Mouse (Mus musculus) left cerebral cortex, postnatal 25 days (tissue): ENCODE measurements around the gene Abca2. TPM values are rescaled to one million over a fixed set of nuclear protein-coding genes. Genes with fewer than 3 reads are reported as not detected.
A peak's percentile ranks its signal among the peaks of the same experiment; 100 is the strongest.

Experiments
- DNase-seq, 2 experiments: peaks; one replicate each; pipeline ENCODE4 v3.0.0; 2022; ENCODE audit warnings: low spot score in 2 of 2, mixed read lengths in 1 of 2
- intact Hi-C: fragments of 180-260 bp; cut with DNase I; formaldehyde crosslinking; loops from one replicate; pipeline ENCODE4 v1.15.1; 2025
- total RNA-seq, 2 experiments: library from RNA; stranded (reverse); gene quantifications; 2 replicates each; pipeline ENCODE4 v1.2.3; 2021

The Abca2 gene
- total RNA-seq, 2 experiments from 2014 or later, result 154 to 165 TPM

DNA sequence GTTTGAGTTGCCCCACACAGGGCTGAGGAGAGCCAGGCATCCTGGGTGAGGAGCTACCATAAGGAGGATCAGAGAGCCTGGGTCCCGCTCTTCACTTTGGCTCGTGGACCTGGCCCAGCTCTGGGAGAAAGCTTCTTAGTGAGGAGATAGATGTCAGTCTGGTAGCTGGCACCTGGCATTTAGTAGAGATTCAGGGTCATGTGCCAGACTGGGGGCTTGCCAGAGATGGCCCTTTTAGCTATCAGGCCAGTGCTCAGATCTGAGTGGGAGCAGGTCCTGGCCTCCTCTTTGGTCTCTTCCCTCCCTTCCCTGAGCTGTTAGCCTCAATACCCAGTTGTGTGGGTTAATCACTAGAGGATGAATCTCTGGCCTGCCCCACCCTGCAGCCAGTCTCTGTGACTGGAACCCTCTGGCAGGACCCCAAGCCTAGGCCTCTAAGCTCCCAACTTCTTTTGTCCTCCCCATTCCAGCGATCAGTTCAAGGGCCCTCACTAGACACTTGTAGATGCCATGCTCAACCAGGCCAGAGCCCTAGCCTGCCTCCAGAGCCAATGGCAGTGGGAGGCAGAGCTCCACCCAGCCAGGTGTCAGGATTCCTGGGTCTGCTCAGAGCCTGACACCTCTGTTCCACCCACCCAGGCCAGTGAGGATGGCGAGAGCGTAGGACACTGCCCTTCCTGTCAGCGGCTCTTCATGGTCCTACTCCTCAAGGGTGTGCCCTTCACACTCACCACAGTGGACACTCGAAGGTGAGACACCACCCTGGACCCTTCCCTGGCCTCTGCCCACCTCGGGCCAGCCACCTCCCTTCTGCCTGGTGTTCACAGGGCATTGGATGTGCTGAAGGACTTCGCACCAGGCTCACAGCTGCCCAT, 28.8 kb downstream of the Abca2 start:
- DNase-seq, result no peak
- intact Hi-C loops, result no loop called here

DNA sequence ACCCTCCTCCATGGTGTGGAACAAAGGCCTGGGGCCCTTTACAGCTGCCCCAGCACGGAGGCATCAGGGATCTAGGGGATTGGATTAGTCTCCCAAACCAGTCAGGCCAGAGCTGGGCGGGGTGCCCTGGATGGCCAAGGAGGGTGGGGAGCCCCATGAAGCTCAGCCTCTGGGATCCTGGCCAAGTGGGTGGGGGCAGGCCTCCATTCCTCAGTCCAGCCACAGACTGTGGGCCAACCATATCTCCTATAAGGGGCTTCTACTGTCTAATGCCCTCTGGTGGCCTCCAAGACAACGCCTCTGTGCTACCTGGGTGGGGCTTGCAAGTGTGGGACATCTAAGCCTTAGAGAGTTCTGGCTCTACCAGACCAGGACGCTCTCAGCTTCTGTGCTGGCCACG, 30.4 kb downstream of the Abca2 start:
- intact Hi-C loops, result no loop called here
- DNase-seq, result no peak

DNA sequence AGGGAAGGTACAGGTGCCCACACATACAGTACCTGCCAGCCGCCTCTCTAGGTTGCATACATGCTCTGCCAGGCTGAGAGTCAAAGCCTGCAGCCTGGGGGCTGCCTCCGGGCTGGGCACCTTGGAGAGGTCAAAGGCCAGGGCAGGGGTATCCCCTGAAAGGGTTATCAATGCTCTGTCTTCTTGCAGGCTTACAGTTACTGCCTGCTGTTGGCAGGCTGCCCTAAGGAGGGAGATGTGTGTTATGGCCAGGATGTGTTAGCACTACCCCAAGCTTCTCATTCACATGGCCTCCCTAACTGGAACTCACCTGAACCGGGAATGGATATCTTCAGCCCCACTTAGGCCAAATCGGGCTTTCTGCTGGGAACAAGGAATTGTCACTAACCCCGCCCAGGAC, 31.6 kb downstream of the Abca2 start:
- intact Hi-C loops, result loop anchor here (2.0 kb wide), 2 partner anchors 31 to 41 kb away; partner anchors contain the start of genes Abca2, C8g and Fbxw5
- DNase-seq, result peak; percentile 26 to 30

DNA sequence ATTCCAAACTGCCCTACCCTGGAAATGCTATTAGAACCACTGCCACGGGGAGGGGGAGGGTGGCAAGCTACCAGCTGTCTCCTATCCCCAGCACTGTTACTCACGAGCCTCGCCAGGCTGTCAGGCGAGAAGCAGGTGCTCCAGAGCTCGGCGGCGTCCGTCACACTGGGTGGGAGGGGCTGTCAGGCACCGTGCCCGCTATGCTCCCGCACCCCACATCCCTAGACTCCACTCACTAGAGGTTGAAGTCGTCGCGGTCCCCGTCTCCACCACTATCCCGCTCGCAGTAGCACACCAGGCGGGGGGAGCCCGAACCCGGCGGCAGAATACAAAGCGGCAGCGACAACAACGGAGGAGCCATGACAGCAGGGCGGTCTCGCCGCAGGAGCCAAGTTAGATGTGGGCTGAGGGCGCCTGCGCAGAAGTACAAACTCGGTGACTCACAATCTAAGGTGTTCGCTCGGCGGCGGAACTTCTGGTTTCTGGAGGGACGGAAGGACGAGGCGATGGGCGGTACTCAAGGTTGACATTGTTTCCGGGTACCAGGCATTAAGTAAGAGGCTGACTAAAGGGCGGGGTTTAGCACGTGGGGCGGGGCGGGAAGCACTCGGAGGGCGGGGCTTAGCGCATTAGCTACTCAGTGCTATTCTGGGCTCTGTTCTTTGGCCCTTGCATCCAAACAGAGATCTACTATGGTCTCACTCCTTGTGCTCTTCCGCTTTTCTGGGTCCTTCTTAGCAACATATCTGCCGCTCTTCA, 32.2 kb downstream of the Abca2 start, which contains the start of gene Paxx:
Gene Paxx, minus strand, starts transcription at position 544 of the 759 bp plus-strand sequence.
- intact Hi-C loops, result loop anchor here (2.0 kb wide), 2 partner anchors 32 to 40 kb away; partner anchors contain the start of genes Abca2, C8g and Fbxw5
- peak; percentile 94 to 98 for DNase-seq

DNA sequence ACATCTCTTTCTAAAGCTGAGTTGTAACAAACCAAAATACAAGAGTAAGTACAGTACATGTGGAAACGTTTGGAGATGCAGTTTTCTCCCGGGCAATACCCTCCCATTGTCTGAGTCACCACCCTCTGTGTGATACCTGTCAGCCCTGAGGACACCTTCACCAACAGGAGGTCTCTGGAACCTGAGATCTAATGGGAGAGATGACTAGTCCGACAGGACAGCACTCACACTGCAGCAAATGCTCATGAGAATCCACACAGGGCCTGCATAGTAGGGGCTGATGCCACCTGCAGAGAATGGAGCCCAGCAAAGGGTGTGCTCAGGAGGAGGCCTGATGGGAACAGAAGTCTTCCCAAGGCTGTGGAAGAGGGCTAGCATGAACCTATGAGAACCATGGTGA, 32.9 kb downstream of the Abca2 start:
- intact Hi-C loops, result loop anchor here (2.0 kb wide), 2 partner anchors 33 to 39 kb away; partner anchors contain the start of genes Abca2, C8g and Fbxw5
- no peak for DNase-seq

DNA sequence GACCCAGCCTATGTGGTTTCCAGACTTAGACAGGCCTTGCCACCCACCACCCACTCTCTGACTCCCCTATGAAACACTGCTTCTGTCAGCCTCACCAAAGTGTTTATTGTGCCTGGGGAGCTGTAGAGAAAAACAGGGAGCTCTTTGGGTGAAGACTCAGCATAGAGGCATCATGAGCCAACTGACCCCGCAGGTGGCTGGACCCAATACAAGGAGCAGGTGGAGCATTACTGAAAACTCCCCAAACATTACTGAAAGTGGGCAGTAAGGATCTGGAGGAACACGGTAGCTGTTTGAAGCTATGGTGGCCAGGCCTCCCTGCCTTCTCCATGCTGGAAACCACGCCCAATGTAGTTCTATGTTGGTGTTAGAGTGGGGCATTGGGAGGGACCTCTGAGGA, 35.1 kb downstream of the Abca2 start:
- DNase-seq, result no peak
- intact Hi-C loops, result no loop called here

DNA sequence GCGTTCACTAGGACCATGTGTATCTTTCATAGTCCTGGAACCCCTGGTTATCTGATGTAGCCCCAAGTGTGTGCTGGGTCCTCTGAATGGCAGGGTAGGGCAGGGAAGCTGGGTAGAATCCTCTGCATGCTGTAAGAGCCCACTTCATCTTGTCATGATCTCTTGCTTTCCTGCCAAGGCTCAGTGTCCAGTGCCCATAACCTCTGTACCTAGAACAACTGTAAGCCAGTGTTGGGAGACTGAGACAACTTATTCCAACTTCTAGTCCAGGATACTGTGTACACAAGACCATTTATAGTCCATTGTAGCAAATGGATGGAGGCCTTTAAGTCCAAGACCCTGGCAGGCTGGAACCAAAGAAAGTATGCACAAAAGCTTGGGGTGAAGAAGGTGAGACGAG, 36.8 kb downstream of the Abca2 start:
- intact Hi-C loops, result no loop called here
- DNase-seq, result no peak

DNA sequence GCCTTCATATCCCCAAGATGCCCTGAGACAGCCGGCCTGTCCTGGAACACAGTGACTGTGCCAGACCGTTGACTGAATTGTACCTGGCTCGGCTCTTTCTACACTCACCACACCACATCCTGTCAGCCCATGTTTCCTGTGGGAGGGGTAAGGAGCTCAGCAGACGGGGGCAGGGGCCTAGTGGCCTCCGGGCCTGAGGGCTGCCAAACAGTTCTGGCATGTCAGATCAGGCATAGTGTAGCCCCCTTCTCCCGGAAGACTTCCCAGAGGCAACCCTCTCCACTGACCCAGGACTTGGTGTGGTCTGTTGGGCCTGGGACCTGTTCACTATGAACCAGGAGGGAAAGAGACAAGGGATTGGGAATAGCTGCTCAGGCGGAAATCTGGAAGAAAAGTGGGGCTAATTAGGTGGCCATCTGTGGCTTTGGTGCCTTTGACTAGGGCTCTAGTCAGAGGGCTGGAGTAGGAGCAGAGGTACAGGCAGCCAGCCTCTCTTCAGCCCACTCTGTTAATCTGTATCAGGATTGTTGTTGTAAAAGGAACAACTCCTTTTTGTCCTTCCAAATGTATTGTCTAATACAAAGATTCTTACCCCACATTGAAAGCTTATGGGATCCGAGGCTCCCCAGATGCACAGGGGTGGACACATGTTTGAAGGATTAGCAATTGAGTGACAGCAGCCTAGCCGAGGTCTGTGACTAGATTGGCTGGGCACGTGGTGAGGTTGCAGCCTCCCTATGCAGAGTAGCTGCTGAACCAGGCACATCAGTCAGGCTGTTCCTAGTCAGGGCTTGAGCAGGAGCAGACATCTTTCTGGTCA, 37.5 kb downstream of the Abca2 start:
- intact Hi-C loops, result no loop called here
- no peak for DNase-seq

DNA sequence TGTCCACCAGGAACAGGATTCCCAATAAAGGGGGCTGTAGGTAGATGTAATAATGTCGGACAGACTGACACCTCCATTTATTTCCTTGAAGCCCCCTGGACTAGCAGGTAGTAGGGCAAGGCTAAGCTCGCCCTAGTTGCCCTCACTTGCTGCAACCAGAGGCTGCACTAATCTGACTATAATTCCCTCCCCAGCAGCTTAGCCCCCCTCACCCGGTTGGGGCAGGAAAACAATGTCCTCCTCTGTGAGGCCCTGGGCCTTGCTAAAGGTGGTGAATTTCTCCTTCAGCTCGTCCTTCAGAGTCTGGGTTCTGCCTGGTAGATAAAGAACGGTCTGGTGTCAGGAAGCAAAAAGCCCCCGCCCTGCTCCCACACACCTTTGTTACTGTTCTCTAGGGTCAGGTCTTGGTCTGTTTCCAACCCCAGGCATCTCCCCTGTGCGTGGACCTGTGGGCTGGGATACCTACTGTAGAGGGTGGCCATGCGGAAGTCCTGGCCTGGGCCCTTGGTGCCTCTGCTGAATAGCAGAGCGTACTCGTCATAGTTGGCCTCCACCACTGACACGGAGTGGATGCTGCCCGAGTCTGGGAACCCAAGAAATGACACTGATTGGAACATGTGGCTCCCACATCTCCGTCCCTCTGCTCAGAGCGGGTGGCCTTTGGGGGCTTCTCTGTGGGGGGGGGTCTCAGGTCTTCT, 39.3 kb downstream of the Abca2 start:
- intact Hi-C loops, result no loop called here
- no peak for DNase-seq

DNA sequence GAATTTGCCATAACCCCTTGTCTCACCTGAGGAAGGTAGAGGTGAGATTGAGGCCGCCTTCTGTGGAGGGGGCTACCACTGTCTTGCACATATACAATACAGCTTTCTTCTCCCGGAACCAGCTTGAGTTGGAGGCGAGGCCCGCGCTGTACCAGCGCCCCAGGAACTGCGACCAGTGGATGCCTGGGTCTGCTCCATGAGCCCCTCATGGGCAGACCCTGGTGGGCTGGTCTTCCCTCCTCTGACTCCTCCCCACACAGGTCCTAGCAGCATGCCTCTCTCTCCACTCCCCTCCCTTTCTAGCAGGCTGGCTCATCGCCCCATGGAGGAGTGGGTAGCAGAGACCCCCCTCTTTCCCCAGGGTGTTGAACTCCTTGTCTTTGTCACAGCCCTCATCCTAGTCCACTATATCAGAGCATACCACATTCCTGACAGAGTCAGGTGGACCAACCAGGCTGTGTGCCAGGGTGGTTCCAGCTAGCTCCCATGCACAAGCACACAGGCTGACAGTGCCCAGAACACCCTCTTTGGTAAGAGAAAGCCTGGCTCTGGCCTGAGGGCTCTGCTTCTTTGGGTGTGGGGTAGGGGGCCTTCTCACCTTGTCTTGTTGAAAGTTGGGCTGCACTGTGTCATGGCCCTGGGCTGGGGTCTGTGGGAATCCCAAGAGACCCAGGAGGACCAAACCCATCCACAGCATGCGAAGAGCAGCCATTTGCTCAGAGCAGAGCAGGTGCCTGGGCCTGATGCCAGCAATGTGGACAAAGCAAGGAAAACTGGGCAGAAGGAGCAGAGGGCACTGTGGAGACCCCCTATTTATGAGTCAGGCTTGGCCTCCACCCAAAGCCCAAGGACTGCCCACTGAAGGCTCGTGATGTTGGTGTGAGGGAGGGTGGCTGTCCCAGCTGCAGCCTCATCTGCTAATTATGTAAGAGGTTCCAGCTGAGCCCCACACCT, 40.7 kb downstream of the Abca2 start:
- peak; percentile 42 for DNase-seq
- intact Hi-C loops, result no loop called here

DNA sequence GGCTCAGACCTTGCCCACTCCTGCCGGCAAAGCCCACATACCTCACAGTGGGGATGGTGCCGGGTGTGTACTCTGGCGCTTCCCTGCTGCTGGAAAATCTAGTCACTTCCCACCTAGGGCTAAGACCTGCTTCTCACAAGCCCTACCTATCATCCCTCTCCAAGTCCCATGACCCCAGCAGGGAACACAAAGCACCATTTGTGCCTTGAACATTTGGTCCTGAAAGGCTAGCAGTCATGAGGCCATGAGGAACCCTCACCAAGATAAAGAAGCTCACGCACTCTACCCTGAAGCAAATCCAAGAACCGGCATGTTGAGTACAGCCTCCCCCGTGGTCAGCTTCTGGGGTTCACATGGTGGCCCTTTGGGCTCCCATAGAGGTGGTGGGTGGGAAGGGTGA, 41.5 kb downstream of the Abca2 start, which contains the start of gene Ptgds:
Gene Ptgds, minus strand, starts transcription at position 78 of the 400 bp plus-strand sequence.
- DNase-seq, result no peak
- intact Hi-C loops, result no loop called here

DNA sequence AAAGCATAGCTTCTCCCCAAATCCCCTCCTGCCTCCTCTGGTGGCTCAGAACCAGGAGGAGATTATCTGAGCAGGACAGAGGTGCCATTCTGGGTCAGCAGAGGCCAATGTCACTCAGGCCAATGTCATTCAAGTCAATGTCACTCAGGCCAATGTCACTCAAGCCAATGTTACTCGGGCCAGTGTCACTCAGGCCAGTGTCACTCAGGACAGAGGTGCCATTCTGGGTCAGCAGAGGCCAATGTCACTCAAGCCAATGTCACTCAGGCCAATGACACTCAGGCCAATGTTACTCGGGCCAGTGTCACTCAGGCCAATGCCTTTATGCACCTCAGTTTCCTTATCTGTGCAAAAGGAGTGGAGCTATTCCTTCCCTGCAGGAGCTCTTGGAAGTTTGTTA, 44.0 kb downstream of the Abca2 start:
- no peak for DNase-seq
- intact Hi-C loops, result no loop called here

DNA sequence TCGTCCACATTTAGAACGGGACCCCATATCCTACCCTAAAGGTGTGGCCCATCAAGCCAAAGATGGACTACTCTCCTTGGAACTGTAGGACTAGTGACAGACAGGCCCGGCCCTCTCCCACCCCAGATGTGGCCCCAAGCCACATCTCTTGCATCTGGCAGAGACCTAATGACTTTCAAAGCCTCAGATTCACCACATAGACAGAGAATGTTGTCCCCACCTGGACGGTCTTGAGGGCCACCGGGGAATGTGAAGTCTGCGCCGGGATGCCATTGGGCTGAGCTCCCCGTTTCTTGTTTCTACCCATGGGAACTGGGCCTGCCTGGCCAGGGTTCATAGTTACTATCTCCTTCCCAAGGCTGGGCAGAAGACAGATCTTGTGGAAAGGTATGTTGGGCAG, 49.0 kb downstream of the Abca2 start:
- no peak for DNase-seq
- intact Hi-C loops, result no loop called here

DNA sequence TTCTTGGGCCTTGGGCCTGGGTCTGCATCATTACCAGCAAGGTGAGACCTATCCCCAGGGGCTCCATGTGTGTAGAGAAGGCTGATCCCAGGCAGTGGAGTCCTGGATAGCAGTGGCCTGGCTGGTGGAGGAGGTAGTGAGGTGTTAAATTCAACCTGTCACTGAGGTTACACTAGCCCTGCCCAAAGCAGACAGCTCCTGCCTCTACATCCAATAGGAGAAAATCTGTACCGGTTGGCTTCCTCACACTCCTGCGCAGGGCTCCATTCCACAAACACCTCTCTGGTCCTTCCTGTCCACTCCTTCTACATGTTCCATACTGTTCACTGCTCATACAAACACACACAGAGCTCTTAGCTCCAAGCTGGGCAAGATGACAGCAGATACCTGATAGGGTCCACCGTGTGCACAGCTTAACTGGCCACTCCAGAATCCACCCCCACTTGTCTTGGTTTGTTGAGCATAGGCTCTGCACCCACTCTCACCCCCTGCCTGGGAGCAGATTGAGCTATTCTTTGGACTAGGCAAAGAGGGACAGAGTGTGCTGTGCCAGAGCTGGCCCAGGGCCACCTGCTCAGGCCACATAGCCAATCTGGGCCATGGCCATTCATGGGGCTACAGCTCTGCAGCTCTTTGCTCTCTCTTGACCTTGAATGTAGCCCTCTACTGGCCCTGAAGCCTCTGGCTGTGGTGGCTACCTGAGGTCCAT, 49.6 kb downstream of the Abca2 start:
- no peak for DNase-seq
- intact Hi-C loops, result no loop called here

DNA sequence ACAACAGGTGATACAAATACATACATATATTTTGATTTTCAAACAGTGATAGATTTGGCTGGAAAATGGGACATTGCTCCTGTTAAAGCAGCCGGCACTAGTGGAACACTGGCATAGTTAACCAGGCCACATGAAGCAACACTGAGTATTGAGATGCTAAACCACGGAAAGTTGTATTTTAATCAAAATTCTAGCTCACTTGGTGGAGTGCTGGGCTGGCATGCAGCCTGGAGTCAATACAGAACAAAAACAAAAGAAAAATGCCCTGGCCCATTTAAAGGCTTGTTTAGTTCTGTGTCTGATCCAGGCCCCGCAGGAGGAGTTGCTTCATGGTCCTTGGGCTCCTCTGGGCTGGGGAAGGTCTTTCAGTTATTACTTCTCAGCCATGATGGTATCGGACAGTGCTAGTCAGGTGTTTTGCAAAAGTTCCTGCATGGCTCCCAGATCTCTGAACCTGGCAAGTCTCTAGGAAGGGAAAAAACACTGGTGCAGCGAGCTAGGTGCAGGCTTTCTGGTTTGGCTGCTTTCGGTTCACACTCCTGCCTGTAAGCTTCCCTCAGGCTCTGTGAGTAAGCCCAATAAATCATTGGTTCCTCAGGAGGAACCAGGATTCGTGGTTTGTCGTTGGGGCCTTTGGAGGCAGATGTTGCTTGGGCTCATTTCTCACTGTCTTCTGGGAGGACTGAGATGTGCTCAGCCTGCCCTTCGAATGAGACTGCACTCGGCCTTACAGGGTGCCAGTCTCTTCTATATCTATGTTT, 51.2 kb downstream of the Abca2 start:
- DNase-seq, result no peak
- intact Hi-C loops, result loop anchor here (10.0 kb wide), 1 partner anchor 55 kb away; the partner anchor contains the start of genes Abca2 and Fut7

DNA sequence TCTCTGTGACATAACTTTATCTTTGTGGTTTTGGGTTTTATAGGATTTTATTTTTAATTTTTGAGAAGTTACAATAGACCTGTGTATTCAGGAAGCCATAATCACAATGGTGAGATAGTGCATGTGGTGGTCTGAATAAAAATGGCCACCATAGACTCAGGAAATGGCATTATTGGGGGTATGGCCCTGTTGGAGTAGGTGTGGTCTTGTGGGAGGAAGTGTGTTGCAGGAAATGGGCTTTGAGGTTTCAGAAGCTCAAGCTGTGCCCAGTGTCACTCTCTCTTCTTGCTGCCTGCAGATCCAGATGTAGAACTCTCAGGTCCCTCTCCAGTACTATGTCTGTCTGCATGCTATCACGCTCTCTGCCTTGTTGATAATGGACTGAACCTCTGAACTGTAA, 52.0 kb downstream of the Abca2 start:
- intact Hi-C loops, result loop anchor here (10.0 kb wide), 1 partner anchor 56 kb away; the partner anchor contains the start of genes Abca2 and Fut7

More for the DNA sequence above, 52.0 kb downstream of the Abca2 start:
- no peak for DNase-seq
